Mouse (Mus musculus) embryonic facial prominence, embryonic 11.5 days (tissue): ENCODE data around the gene Anapc11. TPM values are rescaled to one million over a fixed set of nuclear protein-coding genes. Genes with fewer than 3 reads are reported as not detected.

Source experiments
- ATAC-seq: fragments of 200-750 bp; cut with Nextera tagmentation; replicated peaks from 2 replicates; pipeline ENCODE4 v1.8.0; 2017; ENCODE audit warnings: low read depth; ENCODE audit not compliant: insufficient number of reproducible peaks, low FRiP score, low TSS enrichment
- DNase-seq: peaks from one replicate; pipeline ENCODE4 v3.0.0-alpha.2; 2015; ENCODE audit warnings: low spot score
- H3K27ac ChIP-seq: fragments of 300-500 bp; sonication (generic); replicated peaks from 2 replicates; pipeline ENCODE4 v1.5.1; 2014; ENCODE audit warnings: mild to moderate bottlenecking, low read depth, low read length, control low read depth
- H3K27me3 ChIP-seq: fragments of 300-500 bp; sonication (generic); 2 replicates; pipeline ENCODE4 v1.6.1; 2014; ENCODE audit warnings: mild to moderate bottlenecking, low read length, moderate library complexity, mixed read lengths; ENCODE audit not compliant: control insufficient read depth, insufficient read depth
- H3K36me3 ChIP-seq: fragments of 300-500 bp; sonication (generic); replicated peaks from 2 replicates; pipeline ENCODE4 v1.6.1; 2014; ENCODE audit warnings: low read depth, mild to moderate bottlenecking, low read length, moderate library complexity, mixed read lengths; ENCODE audit not compliant: control insufficient read depth, insufficient read depth
- H3K4me1 ChIP-seq: fragments of 300-500 bp; sonication (generic); 2 replicates; pipeline ENCODE4 v1.6.1; 2014; ENCODE audit warnings: low read length, mixed read lengths; ENCODE audit not compliant: control insufficient read depth, insufficient read depth
- H3K4me2 ChIP-seq: fragments of 300-500 bp; sonication (generic); 2 replicates; pipeline ENCODE4 v1.6.1; 2014; ENCODE audit warnings: low read depth, mild to moderate bottlenecking, control low read depth, low read length, moderate library complexity
- H3K4me3 ChIP-seq: fragments of 300-500 bp; sonication (generic); 2 replicates; pipeline ENCODE4 v1.5.1; 2014; ENCODE audit warnings: low read depth, low read length, control low read depth
- H3K9ac ChIP-seq: fragments of 300-500 bp; sonication (generic); replicated peaks from 2 replicates; pipeline ENCODE4 v1.6.1; 2014; ENCODE audit warnings: mild to moderate bottlenecking, control low read depth, low read length
- H3K9me3 ChIP-seq: fragments of 300-500 bp; sonication (generic); replicated peaks from 2 replicates; pipeline ENCODE4 v1.6.1; 2016; ENCODE audit warnings: mild to moderate bottlenecking, low read length, inconsistent platforms, mixed read lengths; ENCODE audit not compliant: control insufficient read depth
- WGBS: fragments of 180-500 bp; shearing (Covaris S2); extraction: QIAGEN DNeasy Blood & Tissue Kit; methylation state at CpG from one replicate; pipeline ENCODE4 v1.1.7; 2014; 5-methylcytosine and 5-hydroxymethylcytosine counted together
- polyA plus RNA-seq: library from polyadenylated mRNA; unstranded; fragments of >200 nt; fragmentation: Nextera tagmentation; extraction: Ambion mirVana; gene quantifications from 2 replicates; pipeline ENCODE4 v1.2.1, GENCODE M21; 2014

Gene Anapc11
- polyA plus RNA-seq, 1 experiment from 2014 or later, result 177 TPM

GRCm38 (mm10) chr11:120620195-120620594 is 22.0 kb downstream of the Anapc11 start:
- no peak overlapping the region for H3K4me2 ChIP-seq
- WGBS, result 91% methylated on average over 14 of the region's 14 CpGs
- no peak overlapping the region for H3K4me3 ChIP-seq
- DNase-seq (no peak), ATAC-seq (no peak)
- H3K36me3 ChIP-seq, result peaks cover under 1% of the 10 kb centered on the region
- peaks cover 2% of the 10 kb centered on the region; the same call in 1 of the 2 replicates for H3K4me1 ChIP-seq
- H3K27me3 ChIP-seq, result no peaks in the 10 kb centered on the region
- no peak overlapping the region for H3K27ac ChIP-seq
- H3K9me3 ChIP-seq, result no peaks in the 10 kb centered on the region
- no peak overlapping the region for H3K9ac ChIP-seq

GRCm38 (mm10) chr11:120622805-120623204 is 24.6 kb downstream of the Anapc11 start:
- 94% methylated on average over 6 of the region's 6 CpGs for WGBS
- no peaks in the 10 kb centered on the region; the same call in none of the 2 replicates for H3K36me3 ChIP-seq
- no peaks in the 10 kb centered on the region for H3K27me3 ChIP-seq
- no peak overlapping the region for H3K27ac ChIP-seq
- no peak overlapping the region for H3K4me2 ChIP-seq
- no peak overlapping the region for H3K9ac ChIP-seq
- no peak overlapping the region for H3K4me3 ChIP-seq
- peaks cover 2% of the 10 kb centered on the region; the same call in 1 of the 2 replicates for H3K4me1 ChIP-seq
- DNase-seq (no peak), ATAC-seq (no peak)
- H3K9me3 ChIP-seq, result no peaks in the 10 kb centered on the region

GRCm38 (mm10) chr11:120623961-120624679 is 25.9 kb downstream of the Anapc11 start:
- Histone ChIP-seq H3K36me3 (no peaks in the 10 kb centered on the region; the same call in none of the 2 replicates), H3K4me1 (peaks cover 2% of the 10 kb centered on the region; the same call in 1 of the 2 replicates), H3K4me3 (peak overlapping the region; percentile 99), H3K4me2 (peak overlapping the region; percentile 98), H3K27me3 (no peaks in the 10 kb centered on the region), H3K9ac (peak overlapping the region; percentile 74), H3K9me3 (no peaks in the 10 kb centered on the region), H3K27ac (peak overlapping the region; percentile 67; the same call in 1 of the 2 replicates)
- ATAC-seq (peak; percentile 76), DNase-seq (peak; percentile 70)
- 13% methylated on average over 30 of the region's 30 CpGs for WGBS

GRCm38 (mm10) chr11:120624680-120625111 is 26.5 kb downstream of the Anapc11 start:
- Histone ChIP-seq H3K4me2 (peak overlapping the region; percentile 98), H3K9me3 (no peaks in the 10 kb centered on the region), H3K4me3 (peak overlapping the region; percentile 99), H3K27ac (peak overlapping the region; percentile 67; the same call in 1 of the 2 replicates), H3K9ac (peak overlapping the region; percentile 74), H3K4me1 (peaks cover 2% of the 10 kb centered on the region; the same call in 1 of the 2 replicates), H3K27me3 (no peaks in the 10 kb centered on the region), H3K36me3 (no peaks in the 10 kb centered on the region; the same call in none of the 2 replicates)
- ATAC-seq (peak; percentile 60; the same call in 1 of the 2 replicates), DNase-seq (peak; percentile 92)
- WGBS, result under 1% methylated on average over 53 of the region's 53 CpGs

- Histone ChIP-seq H3K27me3 (no peaks in the 10 kb centered on the region), H3K4me3 (peak within 1 kb of the TSS; percentile 99), H3K36me3 (no peaks in the 10 kb centered on the region; the same call in none of the 2 replicates), H3K9me3 (no peaks in the 10 kb centered on the region), H3K4me1 (peaks cover 2% of the 10 kb centered on the region; the same call in 1 of the 2 replicates), H3K4me2 (peak within 1 kb of the TSS; percentile 98), H3K9ac (peak within 1 kb of the TSS; percentile 74), H3K27ac (peak within 1 kb of the TSS; percentile 67; the same call in 1 of the 2 replicates)
- DNase-seq (no peak), ATAC-seq (peak; percentile 46)
- 22% methylated on average over 5 of the region's 5 CpGs for WGBS
Measured at GRCm38 (mm10) chr11:120625152-120625775, 27.0 kb downstream of the Anapc11 start, which contains the start of gene Sirt7. TSS of gene Sirt7 (minus strand) at chr11:120625240.

GRCm38 (mm10) chr11:120626785-120627467 is 28.7 kb downstream of the Anapc11 start:
- ATAC-seq, result no peak
- no peaks in the 10 kb centered on the region; the same call in none of the 2 replicates for H3K36me3 ChIP-seq
- 86% methylated on average over 11 of the region's 11 CpGs for WGBS
- no peaks in the 10 kb centered on the region for H3K27me3 ChIP-seq
- no peaks in the 10 kb centered on the region for H3K9me3 ChIP-seq
- no peak overlapping the region for H3K4me3 ChIP-seq
- no peak overlapping the region for H3K4me2 ChIP-seq
- no peak for DNase-seq
- H3K4me1 ChIP-seq, result peaks cover 9% of the 10 kb centered on the region; the same call in 1 of the 2 replicates
- H3K27ac ChIP-seq, result no peak overlapping the region
- no peak overlapping the region for H3K9ac ChIP-seq

GRCm38 (mm10) chr11:120627468-120628300 is 29.5 kb downstream of the Anapc11 start:
- H3K27ac ChIP-seq, result no peak overlapping the region
- H3K27me3 ChIP-seq, result no peaks in the 10 kb centered on the region
- no peaks in the 10 kb centered on the region; the same call in none of the 2 replicates for H3K36me3 ChIP-seq
- DNase-seq (no peak), ATAC-seq (no peak)
- no peak overlapping the region for H3K9ac ChIP-seq
- H3K4me1 ChIP-seq, result peaks cover 11% of the 10 kb centered on the region; the same call in 1 of the 2 replicates
- H3K9me3 ChIP-seq, result no peaks in the 10 kb centered on the region
- WGBS, result 78% methylated on average over 22 of the region's 22 CpGs
- no peak overlapping the region for H3K4me2 ChIP-seq
- no peak overlapping the region for H3K4me3 ChIP-seq
